Mouse (Mus musculus) hindbrain, postnatal 0 days (tissue): ENCODE measurements around the gene Actn1. TPM values are rescaled to one million over a fixed set of nuclear protein-coding genes. Genes with fewer than 3 reads are reported as not detected.

Experiments used
- ATAC-seq: fragments of 200-750 bp; cut with Nextera tagmentation; 2 replicates; pipeline ENCODE4 v1.8.0; 2017; ENCODE audit warnings: mild to moderate bottlenecking, moderate TSS enrichment, moderate library complexity
- DNase-seq: peaks from one replicate; pipeline ENCODE4 v3.0.0-alpha.2; 2015; ENCODE audit warnings: low spot score
- H3K27ac ChIP-seq: fragments of 300-500 bp; sonication (generic); 2 replicates; pipeline ENCODE4 v1.5.1; 2014; ENCODE audit warnings: mild to moderate bottlenecking
- H3K27me3 ChIP-seq: fragments of 300-500 bp; sonication (generic); 2 replicates; pipeline ENCODE4 v1.6.1; 2014; ENCODE audit warnings: low read length, mixed read lengths; ENCODE audit not compliant: insufficient read depth
- H3K36me3 ChIP-seq: fragments of 300-500 bp; sonication (generic); 2 replicates; pipeline ENCODE4 v1.6.1; 2014; ENCODE audit warnings: low read length, mixed read lengths; ENCODE audit not compliant: insufficient read depth
- H3K4me1 ChIP-seq: fragments of 300-500 bp; sonication (generic); 2 replicates; pipeline ENCODE4 v1.6.1; 2014; ENCODE audit warnings: antibody characterized with exemption, low read length, mixed read lengths; ENCODE audit not compliant: insufficient read depth
- H3K4me2 ChIP-seq: fragments of 300-500 bp; sonication (generic); 2 replicates; pipeline ENCODE4 v1.6.1; 2014; ENCODE audit warnings: low read depth, mild to moderate bottlenecking, low read length, moderate library complexity, mixed read lengths
- H3K4me3 ChIP-seq: fragments of 300-500 bp; sonication (generic); 2 replicates; pipeline ENCODE4 v1.5.1; 2014; ENCODE audit warnings: low read length
- H3K9ac ChIP-seq: fragments of 300-500 bp; sonication (generic); replicated peaks from 2 replicates; pipeline ENCODE4 v1.6.1; 2014; ENCODE audit warnings: mild to moderate bottlenecking, low read length, moderate library complexity, mixed read lengths
- H3K9me3 ChIP-seq: fragments of 300-500 bp; sonication (generic); 2 replicates; pipeline ENCODE4 v1.6.1; 2016; ENCODE audit warnings: low read length, mixed read lengths
- CTCF ChIP-seq: IDR thresholded peaks from 2 replicates; pipeline ENCODE4 v1.5.1; 2016; ENCODE audit warnings: antibody characterized with exemption, control low read depth, low read depth
- WGBS: fragments of 180-500 bp; shearing (Covaris S2); extraction: QIAGEN DNeasy Blood & Tissue Kit; methylation state at CpG from one replicate; pipeline ENCODE4 v1.1.7; 2014; 5-methylcytosine and 5-hydroxymethylcytosine counted together
- polyA plus RNA-seq: library from polyadenylated mRNA; unstranded; fragments of >200 nt; fragmentation: Nextera tagmentation; extraction: Ambion mirVana; gene quantifications from 2 replicates; pipeline ENCODE4 v1.2.1, GENCODE M21; 2015
- total RNA-seq: library from RNA; depleted of rRNA; stranded (reverse); fragments of >200 nt; gene quantifications from 2 replicates; pipeline ENCODE4 v1.2.3, GENCODE M21; 2014

Gene Actn1
- total and polyA plus RNA-seq, 2 experiments from 2014 or later, result 7.4 to 18.3 TPM

DNA sequence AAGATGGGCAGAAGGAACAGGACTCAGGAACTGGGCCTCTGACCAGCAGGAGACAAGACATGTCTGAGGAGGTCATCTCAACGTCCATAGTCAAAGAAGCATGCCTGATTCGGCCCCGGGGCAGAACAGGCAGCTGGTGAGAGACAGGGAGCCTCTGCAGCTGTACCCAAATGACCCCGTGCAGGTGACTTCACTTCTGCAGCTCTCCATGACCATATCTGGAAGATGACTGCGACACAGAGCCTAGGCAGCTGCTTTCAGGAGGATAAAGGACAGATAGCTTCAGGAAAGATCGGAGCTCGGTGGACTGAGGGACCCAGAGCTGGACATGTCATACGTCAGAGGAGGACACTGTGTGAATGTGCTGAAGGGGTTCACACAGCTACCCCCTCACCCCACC lies 46.4 kb downstream of the Actn1 start:
- no peak for TF ChIP-seq CTCF
- DNase-seq (no peak), ATAC-seq (no peak)
- no peak overlapping the region for H3K9ac ChIP-seq
- no peak overlapping the region for H3K4me2 ChIP-seq
- WGBS, result 83% methylated on average over 8 of the region's 8 CpGs
- no peaks in the 10 kb centered on the region for H3K9me3 ChIP-seq
- H3K27ac ChIP-seq, result no peak overlapping the region
- no peaks in the 10 kb centered on the region for H3K36me3 ChIP-seq
- no peak overlapping the region for H3K4me3 ChIP-seq
- 0 out of 2 replicates have a peak, but pooled peaks cover 3% of the 10 kb centered on the region for H3K4me1 ChIP-seq
- H3K27me3 ChIP-seq, result no peaks in the 10 kb centered on the region

GRCm38 (mm10) chr12:80213263-80213662 lies 46.9 kb downstream of the Actn1 start:
- H3K9ac ChIP-seq, result no peak overlapping the region
- no peaks in the 10 kb centered on the region for H3K9me3 ChIP-seq
- no peak for TF ChIP-seq CTCF
- H3K36me3 ChIP-seq, result no peaks in the 10 kb centered on the region
- no peak overlapping the region for H3K27ac ChIP-seq
- H3K4me2 ChIP-seq, result no peak overlapping the region
- ATAC-seq (no peak), DNase-seq (no peak)
- H3K4me3 ChIP-seq, result no peak overlapping the region
- no peaks in the 10 kb centered on the region for H3K27me3 ChIP-seq
- H3K4me1 ChIP-seq, result 0 out of 2 replicates have a peak, but pooled peaks cover 3% of the 10 kb centered on the region
- 67% methylated on average over 4 of the region's 4 CpGs for whole genome bisulfite sequencing

GRCm38 (mm10) chr12:80210791-80211612 lies 49.2 kb downstream of the Actn1 start:
- Histone ChIP-seq H3K9me3 (no peaks in the 10 kb centered on the region), H3K9ac (no peak overlapping the region), H3K36me3 (no peaks in the 10 kb centered on the region), H3K4me3 (no peak overlapping the region), H3K27ac (no peak overlapping the region), H3K27me3 (no peaks in the 10 kb centered on the region), H3K4me1 (0 out of 2 replicates have a peak, but pooled peaks cover 3% of the 10 kb centered on the region), H3K4me2 (no peak overlapping the region)
- DNase-seq (no peak), ATAC-seq (no peak)
- no peak for TF ChIP-seq CTCF
- WGBS, result 78% methylated on average over 4 of the region's 4 CpGs

GRCm38 (mm10) chr12:80209914-80210313 lies 50.3 kb downstream of the Actn1 start:
- no peak overlapping the region for H3K27ac ChIP-seq
- H3K36me3 ChIP-seq, result no peaks in the 10 kb centered on the region
- no peak overlapping the region for H3K4me3 ChIP-seq
- ATAC-seq (no peak), DNase-seq (no peak)
- 88% methylated on average over 4 of the region's 4 CpGs for WGBS
- H3K4me1 ChIP-seq, result 0 out of 2 replicates have a peak, but pooled peaks cover 3% of the 10 kb centered on the region
- no peaks in the 10 kb centered on the region for H3K27me3 ChIP-seq
- H3K9ac ChIP-seq, result no peak overlapping the region
- H3K9me3 ChIP-seq, result no peaks in the 10 kb centered on the region
- TF ChIP-seq CTCF, result no peak
- no peak overlapping the region for H3K4me2 ChIP-seq

- no peak for DNase-seq
- 50% methylated on average over 19 of the region's 19 CpGs for WGBS
- Histone ChIP-seq H3K36me3 (no peaks in the 10 kb centered on the region), H3K4me1 (no peaks in the 10 kb centered on the region), H3K9ac (no peak overlapping the region), H3K4me3 (no peak overlapping the region), H3K27me3 (no peaks in the 10 kb centered on the region), H3K9me3 (no peaks in the 10 kb centered on the region), H3K27ac (peak overlapping the region; percentile 41; the same call in 1 of the 2 replicates), H3K4me2 (no peak overlapping the region)
- no peak; the same call in 1 of the 2 replicates for ATAC-seq
- no peak for TF ChIP-seq CTCF
Observed at GRCm38 (mm10) chr12:80208126-80208820, 51.9 kb downstream of the Actn1 start.

- DNase-seq, result no peak
- WGBS, result 59% methylated on average over 4 of the region's 4 CpGs
- Histone ChIP-seq H3K9me3 (no peaks in the 10 kb centered on the region), H3K4me3 (no peak overlapping the region), H3K27me3 (no peaks in the 10 kb centered on the region), H3K36me3 (no peaks in the 10 kb centered on the region), H3K27ac (no peak overlapping the region), H3K9ac (no peak overlapping the region), H3K4me2 (no peak overlapping the region), H3K4me1 (no peaks in the 10 kb centered on the region)
- no peak for ATAC-seq
- TF ChIP-seq CTCF, result no peak
Observed at GRCm38 (mm10) chr12:80203284-80203683, 56.9 kb downstream of the Actn1 start.

DNA sequence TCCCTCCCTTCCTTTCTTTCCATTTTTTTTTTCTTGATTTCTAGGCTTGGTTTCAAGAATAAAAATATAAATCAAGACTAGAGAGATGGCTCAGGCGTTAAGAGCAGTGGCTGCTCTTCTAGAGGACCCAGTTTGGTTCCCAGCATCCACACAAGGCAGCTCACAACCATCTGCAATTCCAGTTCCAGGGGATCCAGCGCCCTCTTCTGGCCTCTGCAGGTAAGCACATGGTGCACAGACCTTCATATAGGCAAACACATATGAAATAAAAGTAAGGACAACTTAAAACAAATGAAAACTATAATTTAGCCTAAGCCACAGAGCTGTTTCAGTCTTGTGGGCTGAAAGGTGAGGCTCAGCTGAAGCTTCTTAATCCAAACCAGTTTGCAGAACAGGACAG lies 60.4 kb downstream of the Actn1 start:
- WGBS, result 75% methylated on average over 2 of the region's 2 CpGs
- Histone ChIP-seq H3K4me3 (no peak overlapping the region), H3K36me3 (no peaks in the 10 kb centered on the region), H3K9me3 (no peaks in the 10 kb centered on the region), H3K27me3 (no peaks in the 10 kb centered on the region), H3K4me1 (no peaks in the 10 kb centered on the region), H3K9ac (no peak overlapping the region), H3K4me2 (no peak overlapping the region), H3K27ac (no peak overlapping the region)
- DNase-seq (no peak), ATAC-seq (no peak)
- peak; percentile 39 for TF ChIP-seq CTCF
